Mouse (Mus musculus): ENCODE measurements at regions not wholly inside any gene's neighbourhood (a gene's known extent, or its start where the extent isn't known, plus 50 kb on each side); places are given as distances from the start of the nearest gene placed in this dataset.
A peak's percentile ranks its signal among the peaks of the same experiment; 100 is the strongest.

GRCm38 (mm10) chr2:160584568-160584967 lies 61.1 kb upstream of the Top1 start:
- no peak for DNase-seq (ENCODE audit: low read depth)

- peak; percentile 17 for DNase-seq (ENCODE audit: low read depth)
Measured at GRCm38 (mm10) chr2:160587015-160587835, 58.5 kb upstream of the Top1 start.

- DNase-seq (ENCODE audit: low read depth) = no peak
Measured at GRCm38 (mm10) chr2:160588401-160588800, 57.3 kb upstream of the Top1 start.

GRCm38 (mm10) chr2:160590209-160590910 lies 55.3 kb upstream of the Top1 start:
- DNase-seq (ENCODE audit: low read depth) = no peak

GRCm38 (mm10) chr2:160591446-160592180 lies 54.1 kb upstream of the Top1 start:
- no peak for DNase-seq (ENCODE audit: low read depth)

- DNase-seq (ENCODE audit: low read depth) = peak; percentile 83
Measured at GRCm38 (mm10) chr2:160593035-160593434, 52.7 kb upstream of the Top1 start.
